Mouse (Mus musculus): ENCODE measurements at regions not wholly inside any gene's neighbourhood (a gene's known extent, or its start where the extent isn't known, plus 50 kb on each side); places are given as distances from the start of the nearest gene placed in this dataset. TPM values are rescaled to one million over a fixed set of nuclear protein-coding genes. Genes with fewer than 3 reads are reported as not detected.

Small RNAs in the stretch of these regions (microRNA-seq; reads per million reads assigned to microRNA genes)
- not detected for gene Gm27883
